Mouse (Mus musculus): ENCODE results near the gene Ccnd3.

GRCm38 (mm10) chr17:47578655-47579054 is 73.8 kb downstream of the Ccnd3 start:
- TF ChIP-seq GATA1 (IDR thresholded peaks at IDR 0.05; ENCODE audit: low read length) = peak; percentile 80
- peak; percentile 71 for TF ChIP-seq TAL1 (IDR thresholded peaks at IDR 0.05; ENCODE audit: low read length)
